In genomic region chr8:128511732-128512131, GRCm38 (mm10) we compare ENCODE assay signal across 23 mouse cellular contexts.
A peak's percentile ranks its signal among the peaks of the same experiment; 100 is the strongest.
DNase-seq lines count a peak whose midpoint lies in the region; ATAC-seq and TF ChIP-seq lines count a peak whose summit lies in the region.
"Had no signal": no experiment of that assay in that cellular context is flagged by ENCODE, and none has a peak within 500 bp of the region (broad histone marks: within the 10 kb centered on the region; RNA-seq: fewer than 3 reads in every experiment).

No protein-coding gene starts in this region.

- H3K27me3 ChIP-seq in kidney, adult 2 months (replicated peaks; ENCODE audit: control insufficient read depth, insufficient read depth, low read length), result no peaks in the 10 kb centered on the region
- H3K27me3 ChIP-seq in heart, embryonic 12.5 days (replicated peaks), result no peaks in the 10 kb centered on the region
- H3K27me3 ChIP-seq: embryonic facial prominence, embryonic 13.5 days; embryonic facial prominence, embryonic 15.5 days; forebrain, embryonic 12.5 days had no signal

- TF ChIP-seq POLR2A in kidney, adult 2 months (IDR thresholded peaks at IDR 0.05; ENCODE audit: low read depth, low read length), result no peak

- no peaks in the 10 kb centered on the region for H3K9me3 ChIP-seq in heart, embryonic 12.5 days (replicated peaks)
- H3K9me3 ChIP-seq: embryonic facial prominence, embryonic 13.5 days; embryonic facial prominence, embryonic 15.5 days; forebrain, embryonic 10.5 days; forebrain, embryonic 12.5 days had no signal

- DNase-seq in kidney, adult 2 months, result no peak
- no peak for DNase-seq in kidney, adult 11 months
- DNase-seq in induced T-regulatory cell, adult 2 months (ENCODE audit: low read depth), result peak; percentile 32
- no peak for DNase-seq in neural tube, embryonic 10.5 days (ENCODE audit: extremely low spot score, low spot score)
- DNase-seq: adrenal gland, adult 2 months; adrenal gland, postnatal 10 days; adrenal gland, postnatal 25 days; B cell, adult 2 months; cerebellum, adult 11 months; cerebellum, adult 18-20 months; cerebellum, adult 8-10 months; cerebellum, adult 9-11 months; cerebellum, postnatal 14 days; cerebellum, postnatal 36 days; embryo, embryonic 11 days had no signal

- ATAC-seq in heart, embryonic 12.5 days (ENCODE audit: insufficient number of reproducible peaks, low FRiP score), result no peak
- ATAC-seq: forebrain, embryonic 14.5 days; forebrain, embryonic 16.5 days had no signal

- no peak overlapping the region for H3K9ac ChIP-seq in heart, embryonic 12.5 days
- H3K9ac ChIP-seq: embryonic facial prominence, embryonic 13.5 days; embryonic facial prominence, embryonic 15.5 days; forebrain, embryonic 12.5 days had no signal

- 94% methylated on average over 1 of the region's 1 CpGs for WGBS in kidney, adult 2 months
- 78% methylated on average over 1 of the region's 1 CpGs for WGBS in heart, embryonic 12.5 days

- H3K4me3 ChIP-seq in kidney, adult 2 months (ENCODE audit: insufficient read depth, low read depth, low read length), result no peak overlapping the region
- H3K4me3 ChIP-seq in heart, embryonic 12.5 days, result no peak overlapping the region
- H3K4me3 ChIP-seq: embryonic facial prominence, embryonic 13.5 days; embryonic facial prominence, embryonic 15.5 days; erythroblast, embryonic 14.5 days; forebrain, embryonic 10.5 days; forebrain, embryonic 12.5 days had no signal

- no peak for TF ChIP-seq CTCF in kidney, adult 2 months (conservative IDR thresholded peaks at IDR 0.05; ENCODE audit: insufficient read depth, insufficient read length, low read depth, low read length)

- no peak overlapping the region for H3K4me2 ChIP-seq in heart, embryonic 12.5 days
- H3K4me2 ChIP-seq: embryonic facial prominence, embryonic 13.5 days; embryonic facial prominence, embryonic 15.5 days; forebrain, embryonic 12.5 days had no signal

- peak overlapping the region; percentile 43 for H3K27ac ChIP-seq in kidney, adult 2 months (ENCODE audit: insufficient read depth, low read depth, low read length)
- no peak overlapping the region for H3K27ac ChIP-seq in heart, embryonic 12.5 days (ENCODE audit: poor library complexity, severe bottlenecking)
- H3K27ac ChIP-seq: embryonic facial prominence, embryonic 13.5 days; embryonic facial prominence, embryonic 15.5 days; forebrain, embryonic 10.5 days; forebrain, embryonic 12.5 days had no signal

- H3K36me3 ChIP-seq in kidney, adult 2 months (ENCODE audit: control insufficient read depth, insufficient read depth, low read length), result no peaks in the 10 kb centered on the region
- H3K36me3 ChIP-seq in heart, embryonic 12.5 days, result no peaks in the 10 kb centered on the region
- H3K36me3 ChIP-seq: embryonic facial prominence, embryonic 13.5 days; embryonic facial prominence, embryonic 15.5 days; forebrain, embryonic 10.5 days; forebrain, embryonic 12.5 days had no signal

- no peaks in the 10 kb centered on the region for H3K4me1 ChIP-seq in kidney, adult 2 months (ENCODE audit: control insufficient read depth, insufficient read depth, low read length)
- H3K4me1 ChIP-seq in heart, embryonic 12.5 days (replicated peaks), result peaks cover 7% of the 10 kb centered on the region; the same call in 1 of the 2 replicates
- H3K4me1 ChIP-seq: embryonic facial prominence, embryonic 15.5 days; forebrain, embryonic 10.5 days; forebrain, embryonic 12.5 days had no signal
